Mouse (Mus musculus) kidney, embryonic 14.5 days (tissue): ENCODE measurements around the gene Zfp948. TPM values are rescaled to one million over a fixed set of nuclear protein-coding genes. Genes with fewer than 3 reads are reported as not detected.
A peak's percentile ranks its signal among the peaks of the same experiment; 100 is the strongest.
"Not testable (repeated sequence)": the region's sequence is repeated elsewhere in the genome, so short reads cannot be mapped to it uniquely, and the experiment has no call there.

Source experiments
- ATAC-seq: fragments of 200-750 bp; cut with Nextera tagmentation; 2 replicates; pipeline ENCODE4 v1.8.0; 2017; ENCODE audit warnings: moderate number of reproducible peaks, mild to moderate bottlenecking, moderate TSS enrichment, moderate library complexity; ENCODE audit not compliant: low FRiP score, low TSS enrichment
- H3K27ac ChIP-seq: fragments of 300-500 bp; sonication (generic); 2 replicates; pipeline ENCODE4 v1.5.1; 2014; ENCODE audit warnings: low read depth, mild to moderate bottlenecking, low read length, moderate library complexity, mixed read lengths
- H3K27me3 ChIP-seq: fragments of 300-500 bp; sonication (generic); 2 replicates; pipeline ENCODE4 v1.6.1; 2014; ENCODE audit warnings: mild to moderate bottlenecking, low read length; ENCODE audit not compliant: control insufficient read depth, insufficient read depth
- H3K36me3 ChIP-seq: fragments of 300-500 bp; sonication (generic); 2 replicates; pipeline ENCODE4 v1.6.1; 2014; ENCODE audit warnings: low read length, mixed read lengths; ENCODE audit not compliant: control insufficient read depth, insufficient read depth
- H3K4me1 ChIP-seq: fragments of 300-500 bp; sonication (generic); 2 replicates; pipeline ENCODE4 v1.6.1; 2014; ENCODE audit warnings: low read length, mixed read lengths; ENCODE audit not compliant: control insufficient read depth, insufficient read depth
- H3K4me2 ChIP-seq: fragments of 300-500 bp; sonication (generic); replicated peaks from 2 replicates; pipeline ENCODE4 v1.6.1; 2014; ENCODE audit warnings: low read depth, mild to moderate bottlenecking, low read length
- H3K4me3 ChIP-seq: fragments of 300-500 bp; sonication (generic); 2 replicates; pipeline ENCODE4 v1.5.1; 2014; ENCODE audit warnings: mild to moderate bottlenecking, low read length
- H3K9ac ChIP-seq: fragments of 300-500 bp; sonication (generic); 2 replicates; pipeline ENCODE4 v1.6.1; 2014; ENCODE audit warnings: low read depth, mild to moderate bottlenecking, low read length, moderate library complexity
- H3K9me3 ChIP-seq: fragments of 300-500 bp; sonication (generic); 2 replicates; pipeline ENCODE4 v1.6.1; 2016; ENCODE audit warnings: low read length; ENCODE audit not compliant: control insufficient read depth
- WGBS: fragments of 180-500 bp; shearing (Covaris S2); extraction: QIAGEN DNeasy Blood & Tissue Kit; methylation state at CpG from one replicate; pipeline ENCODE4 v1.1.7; 2014; 5-methylcytosine and 5-hydroxymethylcytosine counted together
- polyA plus RNA-seq: library from polyadenylated mRNA; unstranded; fragments of >200 nt; fragmentation: Nextera tagmentation; extraction: Ambion mirVana; gene quantifications from 2 replicates; pipeline ENCODE4 v1.2.1, GENCODE M21; 2014

Gene Zfp948
- polyA plus RNA-seq, 1 experiment from 2014 or later = 24.3 TPM

DNA sequence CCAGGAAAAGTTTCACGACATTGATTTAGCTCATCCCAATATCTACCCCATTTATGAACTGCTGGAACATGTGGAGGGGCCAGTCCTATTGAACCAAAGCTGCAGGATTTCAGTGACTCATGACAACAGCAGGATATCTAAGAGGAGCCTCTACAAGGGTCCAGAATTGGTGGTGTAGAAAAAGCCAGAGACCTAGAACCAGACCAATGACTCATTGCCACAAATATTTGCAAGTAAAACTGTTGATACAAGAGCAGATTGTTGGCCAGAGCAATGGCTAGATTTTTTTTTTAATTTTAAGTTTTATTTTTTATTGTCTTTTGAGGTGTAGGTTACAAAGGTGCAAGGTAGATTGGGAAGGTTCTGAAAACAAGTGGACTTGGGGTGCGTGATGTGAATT, 18.7 kb downstream of the Zfp948 start:
- ATAC-seq = no peak
- Histone ChIP-seq H3K27ac (no peak overlapping the region), H3K27me3 (no peaks in the 10 kb centered on the region), H3K4me3 (no peak overlapping the region), H3K4me2 (no peak overlapping the region), H3K9ac (no peak overlapping the region), H3K36me3 (peaks cover 47% of the 10 kb centered on the region), H3K4me1 (no peaks in the 10 kb centered on the region), H3K9me3 (no peaks in the 10 kb centered on the region; the same call in 1 of the 2 replicates)
- WGBS = 94% methylated on average over 2 of the region's 2 CpGs

DNA sequence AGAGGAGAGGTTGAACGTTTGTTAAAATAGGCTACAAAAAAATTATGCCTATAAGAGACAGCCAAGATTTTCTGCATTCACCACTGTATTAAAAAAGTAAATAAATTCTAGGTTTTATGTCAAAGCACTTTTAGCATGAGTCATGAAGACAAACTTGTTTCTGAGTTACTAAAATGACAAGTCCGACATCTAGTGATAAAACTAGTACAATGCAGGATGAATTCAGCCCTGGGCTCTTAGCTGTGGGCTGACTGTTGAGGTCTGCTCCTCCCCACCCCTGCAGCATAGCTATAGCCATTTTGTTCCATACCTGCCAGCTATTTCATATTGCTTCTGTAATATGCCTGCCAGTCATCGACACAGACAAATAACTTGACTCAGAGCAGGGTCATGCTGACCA, 49.5 kb downstream of the Zfp948 start:
- 82% methylated on average over 3 of the region's 3 CpGs for WGBS
- Histone ChIP-seq H3K4me2 (no peak overlapping the region), H3K9ac (no peak overlapping the region), H3K4me1 (no peaks in the 10 kb centered on the region), H3K4me3 (no peak overlapping the region), H3K36me3 (no peaks in the 10 kb centered on the region), H3K27me3 (no peaks in the 10 kb centered on the region), H3K9me3 (no peaks in the 10 kb centered on the region), H3K27ac (no peak overlapping the region)
- ATAC-seq = no peak

GRCm38 (mm10) chr17:21617352-21617751, 50.5 kb downstream of the Zfp948 start:
- no peak overlapping the region for H3K27ac ChIP-seq
- H3K9me3 ChIP-seq = no peaks in the 10 kb centered on the region
- H3K4me3 ChIP-seq = no peak overlapping the region
- no peaks in the 10 kb centered on the region for H3K4me1 ChIP-seq
- H3K9ac ChIP-seq = no peak overlapping the region
- no peaks in the 10 kb centered on the region for H3K36me3 ChIP-seq
- ATAC-seq = no peak; the same call in 1 of the 2 replicates
- H3K4me2 ChIP-seq = peak overlapping the region; percentile 24
- H3K27me3 ChIP-seq = no peaks in the 10 kb centered on the region
- 4% methylated on average over 9 of the region's 9 CpGs for WGBS

- no CpG with 5 or more reads among the region's 3 CpGs for WGBS
- H3K4me2 ChIP-seq = no peak overlapping the region
Observed at GRCm38 (mm10) chr17:21623647-21624046, 56.8 kb downstream of the Zfp948 start.

DNA sequence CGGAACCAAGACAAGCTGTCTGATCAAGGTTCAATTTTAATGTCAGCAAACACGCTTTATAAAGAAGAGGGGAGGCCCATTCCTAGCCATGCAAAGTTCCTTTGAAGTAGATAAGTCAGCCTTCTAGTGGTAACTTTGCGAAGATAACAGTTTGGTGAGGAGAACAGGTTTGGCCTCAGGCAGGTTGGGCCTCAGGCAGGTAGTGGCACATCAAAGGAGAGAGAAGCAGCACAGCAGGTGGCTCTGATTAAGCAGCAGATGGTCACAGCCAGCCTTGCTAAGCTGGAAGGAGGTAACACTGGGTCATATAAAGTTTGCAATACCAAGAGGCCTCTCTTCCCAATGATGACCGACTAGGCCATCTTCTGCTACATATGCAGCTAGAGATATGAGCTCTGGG, 69.0 kb downstream of the Zfp948 start:
- H3K36me3 ChIP-seq, H3K27ac ChIP-seq, H3K9me3 ChIP-seq, ATAC-seq, H3K27me3 ChIP-seq, H3K4me3 ChIP-seq, H3K4me1 ChIP-seq, H3K4me2 ChIP-seq, H3K9ac ChIP-seq: not testable (repeated sequence)
- 62% methylated on average over 4 of the region's 4 CpGs for WGBS

More at GRCm38 (mm10) chr17:21623647-21624046, 56.8 kb downstream of the Zfp948 start:
- Histone ChIP-seq H3K27ac (no peak overlapping the region), H3K9me3 (no peaks in the 10 kb centered on the region), H3K4me3 (no peak overlapping the region), H3K36me3 (no peaks in the 10 kb centered on the region), H3K4me1 (no peaks in the 10 kb centered on the region), H3K9ac (no peak overlapping the region), H3K27me3 (no peaks in the 10 kb centered on the region)
- ATAC-seq = no peak

Other genes starting within 250 kb of the Zfp948 start
- gene Zfp677, start 183.3 kb upstream of the Zfp948 start, polyA plus RNA-seq = 3.8 and 4.2 TPM in 2 replicates
- 5.8 and 6.9 TPM in 2 replicates for gene Zfp54, start 143.8 kb upstream of the Zfp948 start, polyA plus RNA-seq
- 17.0 and 17.5 TPM in 2 replicates for gene Zfp51, start 116.6 kb upstream of the Zfp948 start, polyA plus RNA-seq
- 9.4 and 14.1 TPM in 2 replicates for gene Zfp53, start 78.0 kb upstream of the Zfp948 start, polyA plus RNA-seq
- gene Zfp52, start 31.5 kb upstream of the Zfp948 start, polyA plus RNA-seq = 3.0 and 3.6 TPM in 2 replicates
- 2.6 and 4.4 TPM in 2 replicates for gene Zfp983, start 83.6 kb downstream of the Zfp948 start, polyA plus RNA-seq
- 6.1 and 7.7 TPM in 2 replicates for gene Gm10226, start 124.9 kb downstream of the Zfp948 start, polyA plus RNA-seq
- gene Zfp760, start 140.7 kb downstream of the Zfp948 start, polyA plus RNA-seq = 12.9 and 18.4 TPM in 2 replicates
- 5.1 and 8.8 TPM in 2 replicates for gene Zfp229, start 163.8 kb downstream of the Zfp948 start, polyA plus RNA-seq